Mouse (Mus musculus) heart, adult 18-20 months (tissue): Measurements from ENCODE around the gene Nup210. TPM values are rescaled to one million over a fixed set of nuclear protein-coding genes. Genes with fewer than 3 reads are reported as not detected.
A peak's percentile ranks its signal among the peaks of the same experiment; 100 is the strongest.

Experiments used
- DNase-seq, 2 experiments: peaks; one replicate each; pipeline ENCODE4 v3.0.0; 2021 to 2022; ENCODE audit warnings: mixed read lengths in 1 of 2
- total RNA-seq, 2 experiments: library from RNA; stranded (reverse); gene quantifications; 2 replicates each; pipeline ENCODE4 v1.2.3; 2021

The Nup210 gene
- total RNA-seq, 2 experiments from 2014 or later, result 2.6 to 6.9 TPM

GRCm38 (mm10) chr6:91020810-91021209 is 95.8 kb downstream of the Nup210 start:
- no peak for DNase-seq

GRCm38 (mm10) chr6:91016600-91017230 is 99.9 kb downstream of the Nup210 start:
- DNase-seq, result no peak

GRCm38 (mm10) chr6:91014198-91014958 is 102.3 kb downstream of the Nup210 start:
- no peak for DNase-seq

- DNase-seq, result no peak
Observed at GRCm38 (mm10) chr6:91012458-91012857, 104.2 kb downstream of the Nup210 start.

GRCm38 (mm10) chr6:91011568-91011967 is 105.1 kb downstream of the Nup210 start:
- peak in 1 of 2 experiments; percentile 8 for DNase-seq

GRCm38 (mm10) chr6:91008284-91008830 is 108.3 kb downstream of the Nup210 start:
- DNase-seq, result no peak

- no peak for DNase-seq
Observed at GRCm38 (mm10) chr6:91007207-91007606, 109.4 kb downstream of the Nup210 start.

GRCm38 (mm10) chr6:91004157-91004556 is 112.5 kb downstream of the Nup210 start:
- no peak for DNase-seq

GRCm38 (mm10) chr6:91003310-91003995 is 113.2 kb downstream of the Nup210 start:
- no peak for DNase-seq

- DNase-seq, result no peak
Observed at GRCm38 (mm10) chr6:91001566-91001965, 115.1 kb downstream of the Nup210 start.

- no peak for DNase-seq
Observed at GRCm38 (mm10) chr6:91000819-91001525, 115.7 kb downstream of the Nup210 start.

GRCm38 (mm10) chr6:90999176-90999575 is 117.5 kb downstream of the Nup210 start:
- no peak for DNase-seq

- no peak for DNase-seq
Observed at GRCm38 (mm10) chr6:90997025-90997424, 119.6 kb downstream of the Nup210 start.

- no peak for DNase-seq
Observed at GRCm38 (mm10) chr6:90996181-90996580, 120.4 kb downstream of the Nup210 start.

- DNase-seq, result peak; percentile 65 to 70
Observed at GRCm38 (mm10) chr6:90988648-90989317, 127.8 kb downstream of the Nup210 start, which contains the start of gene Iqsec1. Iqsec1 (minus strand) TSS chr6:90988685.

GRCm38 (mm10) chr6:90988299-90988625 is 128.4 kb downstream of the Nup210 start:
- DNase-seq, result no peak

GRCm38 (mm10) chr6:90987561-90988298 is 128.9 kb downstream of the Nup210 start:
- DNase-seq, result no peak

- no peak for DNase-seq
Observed at GRCm38 (mm10) chr6:90984101-90984500, 132.5 kb downstream of the Nup210 start.

GRCm38 (mm10) chr6:90974279-90974678 is 142.3 kb downstream of the Nup210 start:
- no peak for DNase-seq

- no peak for DNase-seq
Observed at GRCm38 (mm10) chr6:90969341-90969871, 147.2 kb downstream of the Nup210 start.
